Mouse (Mus musculus): ENCODE results near the gene B4galt4. TPM values are rescaled to one million over a fixed set of nuclear protein-coding genes. Genes with fewer than 3 reads are reported as not detected.

B4galt4 gene
- polyA plus RNA-seq, 1 experiment, result 0.72 TPM

GRCm38 (mm10) chr16:38755452-38756176 is 13.6 kb downstream of the B4galt4 start:
- no peaks in the 10 kb centered on the region for H3K27me3 ChIP-seq (ENCODE audit: control insufficient read depth, insufficient read depth, low read length)
- no peaks in the 10 kb centered on the region for H3K36me3 ChIP-seq (ENCODE audit: control insufficient read depth, insufficient read depth, low read length)
- H3K27ac ChIP-seq (ENCODE audit: control insufficient read depth, insufficient read depth, low read depth, low read length), result no peak overlapping the region
- TF ChIP-seq POLR2A (IDR thresholded peaks at IDR 0.05; ENCODE audit: control insufficient read depth, low read depth, low read length) (no peak), CTCF (IDR thresholded peaks at IDR 0.05; ENCODE audit: control insufficient read depth, insufficient read depth, insufficient replicate concordance, low read depth, low read length) (no peak)
- H3K4me1 ChIP-seq (ENCODE audit: control insufficient read depth, insufficient read depth, low read length), result no peaks in the 10 kb centered on the region; the same call in 1 of the 2 replicates
- H3K4me3 ChIP-seq (ENCODE audit: control insufficient read depth, low read depth, low read length), result no peak overlapping the region

- Histone ChIP-seq H3K27me3 (ENCODE audit: control insufficient read depth, insufficient read depth, low read length) (no peaks in the 10 kb centered on the region), H3K36me3 (ENCODE audit: control insufficient read depth, insufficient read depth, low read length) (no peaks in the 10 kb centered on the region), H3K27ac (ENCODE audit: control insufficient read depth, insufficient read depth, low read depth, low read length) (no peak overlapping the region), H3K4me3 (ENCODE audit: control insufficient read depth, low read depth, low read length) (no peak overlapping the region), H3K4me1 (ENCODE audit: control insufficient read depth, insufficient read depth, low read length) (no peaks in the 10 kb centered on the region; the same call in 1 of the 2 replicates)
- no peak for TF ChIP-seq CTCF (IDR thresholded peaks at IDR 0.05; ENCODE audit: control insufficient read depth, insufficient read depth, insufficient replicate concordance, low read depth, low read length)
- TF ChIP-seq POLR2A (IDR thresholded peaks at IDR 0.05; ENCODE audit: control insufficient read depth, low read depth, low read length), result no peak
Measured at GRCm38 (mm10) chr16:38756177-38756503, 14.1 kb downstream of the B4galt4 start.

- Histone ChIP-seq H3K4me1 (ENCODE audit: control insufficient read depth, insufficient read depth, low read length) (no peaks in the 10 kb centered on the region; the same call in 1 of the 2 replicates), H3K4me3 (ENCODE audit: control insufficient read depth, low read depth, low read length) (no peak overlapping the region), H3K27ac (ENCODE audit: control insufficient read depth, insufficient read depth, low read depth, low read length) (no peak overlapping the region), H3K27me3 (ENCODE audit: control insufficient read depth, insufficient read depth, low read length) (no peaks in the 10 kb centered on the region), H3K36me3 (ENCODE audit: control insufficient read depth, insufficient read depth, low read length) (no peaks in the 10 kb centered on the region)
- no peak for TF ChIP-seq POLR2A (IDR thresholded peaks at IDR 0.05; ENCODE audit: control insufficient read depth, low read depth, low read length)
- TF ChIP-seq CTCF (IDR thresholded peaks at IDR 0.05; ENCODE audit: control insufficient read depth, insufficient read depth, insufficient replicate concordance, low read depth, low read length), result no peak
Measured at GRCm38 (mm10) chr16:38756572-38756971, 14.5 kb downstream of the B4galt4 start.

GRCm38 (mm10) chr16:38757626-38758025 is 15.6 kb downstream of the B4galt4 start:
- Histone ChIP-seq H3K27me3 (ENCODE audit: control insufficient read depth, insufficient read depth, low read length) (no peaks in the 10 kb centered on the region), H3K4me1 (ENCODE audit: control insufficient read depth, insufficient read depth, low read length) (no peaks in the 10 kb centered on the region; the same call in 1 of the 2 replicates), H3K4me3 (ENCODE audit: control insufficient read depth, low read depth, low read length) (no peak overlapping the region), H3K27ac (ENCODE audit: control insufficient read depth, insufficient read depth, low read depth, low read length) (no peak overlapping the region), H3K36me3 (ENCODE audit: control insufficient read depth, insufficient read depth, low read length) (no peaks in the 10 kb centered on the region)
- TF ChIP-seq POLR2A (IDR thresholded peaks at IDR 0.05; ENCODE audit: control insufficient read depth, low read depth, low read length) (no peak), CTCF (IDR thresholded peaks at IDR 0.05; ENCODE audit: control insufficient read depth, insufficient read depth, insufficient replicate concordance, low read depth, low read length) (no peak)

GRCm38 (mm10) chr16:38758104-38758861 is 16.2 kb downstream of the B4galt4 start:
- no peaks in the 10 kb centered on the region for H3K27me3 ChIP-seq (ENCODE audit: control insufficient read depth, insufficient read depth, low read length)
- no peak overlapping the region for H3K27ac ChIP-seq (ENCODE audit: control insufficient read depth, insufficient read depth, low read depth, low read length)
- H3K4me3 ChIP-seq (ENCODE audit: control insufficient read depth, low read depth, low read length), result no peak overlapping the region
- TF ChIP-seq POLR2A (IDR thresholded peaks at IDR 0.05; ENCODE audit: control insufficient read depth, low read depth, low read length) (no peak), CTCF (IDR thresholded peaks at IDR 0.05; ENCODE audit: control insufficient read depth, insufficient read depth, insufficient replicate concordance, low read depth, low read length) (no peak)
- no peaks in the 10 kb centered on the region; the same call in 1 of the 2 replicates for H3K4me1 ChIP-seq (ENCODE audit: control insufficient read depth, insufficient read depth, low read length)
- no peaks in the 10 kb centered on the region for H3K36me3 ChIP-seq (ENCODE audit: control insufficient read depth, insufficient read depth, low read length)

GRCm38 (mm10) chr16:38760239-38760638 is 18.2 kb downstream of the B4galt4 start:
- TF ChIP-seq POLR2A (IDR thresholded peaks at IDR 0.05; ENCODE audit: control insufficient read depth, low read depth, low read length), result no peak
- TF ChIP-seq CTCF (IDR thresholded peaks at IDR 0.05; ENCODE audit: control insufficient read depth, insufficient read depth, insufficient replicate concordance, low read depth, low read length), result no peak
- Histone ChIP-seq H3K4me3 (ENCODE audit: control insufficient read depth, low read depth, low read length) (no peak overlapping the region), H3K36me3 (ENCODE audit: control insufficient read depth, insufficient read depth, low read length) (no peaks in the 10 kb centered on the region), H3K27ac (ENCODE audit: control insufficient read depth, insufficient read depth, low read depth, low read length) (no peak overlapping the region), H3K4me1 (ENCODE audit: control insufficient read depth, insufficient read depth, low read length) (no peaks in the 10 kb centered on the region), H3K27me3 (ENCODE audit: control insufficient read depth, insufficient read depth, low read length) (no peaks in the 10 kb centered on the region)

GRCm38 (mm10) chr16:38760834-38761375 is 18.8 kb downstream of the B4galt4 start:
- Histone ChIP-seq H3K27me3 (ENCODE audit: control insufficient read depth, insufficient read depth, low read length) (no peaks in the 10 kb centered on the region), H3K4me1 (ENCODE audit: control insufficient read depth, insufficient read depth, low read length) (no peaks in the 10 kb centered on the region), H3K27ac (ENCODE audit: control insufficient read depth, insufficient read depth, low read depth, low read length) (no peak overlapping the region), H3K36me3 (ENCODE audit: control insufficient read depth, insufficient read depth, low read length) (no peaks in the 10 kb centered on the region), H3K4me3 (ENCODE audit: control insufficient read depth, low read depth, low read length) (no peak overlapping the region)
- TF ChIP-seq CTCF (IDR thresholded peaks at IDR 0.05; ENCODE audit: control insufficient read depth, insufficient read depth, insufficient replicate concordance, low read depth, low read length) (no peak), POLR2A (IDR thresholded peaks at IDR 0.05; ENCODE audit: control insufficient read depth, low read depth, low read length) (no peak)
